Mouse (Mus musculus) stomach, postnatal 0 days (tissue): Measurements from ENCODE around the gene Fndc7.

Experiments used
- CTCF ChIP-seq: IDR thresholded peaks from 2 replicates; pipeline ENCODE4 v1.5.1; 2016; ENCODE audit warnings: antibody characterized with exemption, low read depth, mild to moderate bottlenecking, moderate library complexity
- EP300 ChIP-seq: optimal IDR thresholded peaks from 2 replicates; pipeline ENCODE3; 2016; ENCODE audit warnings: antibody characterized with exemption

DNA sequence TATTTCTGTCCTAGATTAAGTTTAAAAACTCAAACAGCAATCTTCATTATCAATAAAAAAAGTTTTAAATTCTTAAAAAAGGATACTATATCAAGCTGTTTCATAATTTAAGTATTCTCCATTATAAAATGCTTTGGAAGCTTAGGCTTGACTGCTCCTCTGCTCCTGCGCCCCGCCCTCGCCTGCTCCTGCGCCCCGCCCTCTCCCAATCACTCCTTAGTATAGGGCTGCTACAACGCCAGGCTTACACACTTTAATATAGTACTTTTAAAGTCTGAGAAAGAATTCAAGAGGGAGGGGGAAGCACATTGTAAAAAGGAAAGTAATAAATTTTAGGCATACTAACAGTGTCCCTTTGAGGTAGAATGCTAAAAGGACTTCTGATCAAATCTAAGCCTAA, 13.1 kb upstream of the Fndc7 start:
- TF ChIP-seq CTCF, result no peak
- no peak for TF ChIP-seq EP300
